Mouse (Mus musculus) heart, postnatal 10 days (tissue): ENCODE data around the gene Gm3532. TPM values are rescaled to one million over a fixed set of nuclear protein-coding genes. Genes with fewer than 3 reads are reported as not detected.
"Not testable (repeated sequence)": the region's sequence is repeated elsewhere in the genome, so short reads cannot be mapped to it uniquely, and the experiment has no call there.

Experiments
- DNase-seq, 2 experiments: peaks; one replicate each; pipeline ENCODE4 v3.0.0; 2021
- intact Hi-C: fragments of 180-260 bp; cut with DNase I; formaldehyde crosslinking; loops from one replicate; pipeline ENCODE4 v1.15.1; 2025
- total RNA-seq, 2 experiments: library from RNA; stranded (reverse); gene quantifications; 2 replicates each; pipeline ENCODE4 v1.2.3; 2021

Gene Gm3532
- total RNA-seq, result not detected

DNA sequence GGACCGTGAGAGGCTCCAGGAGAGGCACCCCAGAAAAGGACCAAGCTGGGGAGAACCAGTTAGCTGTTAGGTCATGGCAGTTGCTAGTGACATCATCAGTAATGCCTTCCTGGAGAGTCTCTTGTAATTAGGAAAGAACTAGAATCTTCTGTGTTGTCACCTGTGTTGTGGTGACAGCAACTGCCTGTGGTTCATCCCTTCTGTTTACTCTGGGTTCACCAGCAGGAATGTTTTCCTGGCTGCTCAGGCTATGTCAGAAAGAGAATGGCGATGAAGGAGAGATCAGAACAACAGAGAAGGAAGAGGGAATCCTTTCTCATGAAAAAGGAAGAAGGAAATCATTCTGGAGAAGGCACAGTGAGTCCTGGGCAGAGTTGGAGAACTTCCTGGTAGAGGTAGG lies at the start of gene Gm3532:
TSS of gene Gm3532 (plus strand) at position 301 of the 400 bp plus-strand sequence.
- intact Hi-C loops, DNase-seq: not testable (repeated sequence)

DNA sequence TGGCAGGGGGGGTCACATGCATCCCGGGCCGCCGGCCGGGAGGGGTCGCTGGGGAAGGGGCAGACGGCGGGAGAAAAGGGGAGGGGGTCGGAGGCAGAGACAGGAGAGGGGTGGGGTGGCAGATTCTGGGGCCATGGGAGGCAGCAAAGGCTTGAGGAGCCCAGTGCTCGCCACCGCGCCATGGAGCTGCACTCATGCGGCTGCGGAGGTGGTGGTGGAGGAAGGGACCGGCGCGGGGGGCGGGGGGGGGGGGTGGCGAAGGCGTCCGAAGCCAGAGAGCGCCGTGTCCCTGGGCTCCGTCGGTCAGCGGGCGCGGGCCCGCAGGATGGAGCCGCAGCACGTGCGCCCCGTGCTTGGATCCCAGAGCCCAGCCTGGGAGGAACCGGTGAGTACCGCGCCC lies 36.9 kb upstream of the Gm3532 start, which contains the start of gene Gm3488:
TSS of gene Gm3488 (plus strand) at position 301 of the 400 bp plus-strand sequence.
- intact Hi-C loops, result not testable (repeated sequence)

More for the DNA sequence above, 36.9 kb upstream of the Gm3532 start, which contains the start of gene Gm3488:
- DNase-seq, result not testable (repeated sequence)

Other genes starting within 250 kb of the Gm3532 start
- not detected for gene Gm3542, start 203.6 kb upstream of the Gm3532 start, total RNA-seq
- gene Gm3500, start 149.4 kb upstream of the Gm3532 start, total RNA-seq, result not detected
- gene Gm3194, start 83.0 kb upstream of the Gm3532 start, total RNA-seq, result 1 to 10 TPM; 1.4 to 2.0 TPM
- not detected for gene Gm8246, start 60.7 kb upstream of the Gm3532 start, total RNA-seq
- not detected for gene Gm3187, start 54.3 kb upstream of the Gm3532 start, total RNA-seq
- 1 to 10 TPM in 1 of 2 experiments, under 1 TPM in 1; 0.92 to 2.0 TPM for gene Gm3488, start 36.8 kb upstream of the Gm3532 start, total RNA-seq
- gene Gm8265, start 94.5 kb downstream of the Gm3532 start, total RNA-seq, result not detected
- not detected for gene Gm9603, start 149.0 kb downstream of the Gm3532 start, total RNA-seq
- under 1 TPM in 1 of 2 experiments, not detected in 1; 0.45 TPM for gene Gm3373, start 203.1 kb downstream of the Gm3532 start, total RNA-seq